Mouse (Mus musculus) activated CD4-positive, CD25-positive, alpha-beta regulatory T cell, adult 4 months (primary cell): ENCODE data around the gene Per1. TPM values are rescaled to one million over a fixed set of nuclear protein-coding genes. Genes with fewer than 3 reads are reported as not detected.
"Not testable (repeated sequence)": the region's sequence is repeated elsewhere in the genome, so short reads cannot be mapped to it uniquely, and the experiment has no call there.

Experiments used
- ATAC-seq: one replicate; pipeline ENCODE4 v1.8.0; 2017
- polyA plus RNA-seq, 2 experiments: library from polyadenylated mRNA; unstranded; fragments of 100-300 nt; shearing (Covaris generic); gene quantifications; one replicate each; pipeline ENCODE4 v1.2.1; 2017

Per1 gene
- polyA plus RNA-seq, 2 experiments from 2014 or later = 4.5 to 6.7 TPM

GRCm38 (mm10) chr11:69086390-69086789 lies 8.6 kb upstream of the Per1 start:
- ATAC-seq = no peak

GRCm38 (mm10) chr11:69087082-69087481 lies 7.9 kb upstream of the Per1 start:
- no peak for ATAC-seq

GRCm38 (mm10) chr11:69087597-69087996 lies 7.4 kb upstream of the Per1 start:
- no peak for ATAC-seq

GRCm38 (mm10) chr11:69088103-69088855 lies 6.7 kb upstream of the Per1 start, which contains the start of gene Vamp2:
Vamp2 (plus strand) TSS chr11:69088490.
- ATAC-seq = peak; percentile 47

GRCm38 (mm10) chr11:69088856-69089615 lies 6.0 kb upstream of the Per1 start:
- ATAC-seq = no peak

- ATAC-seq = no peak
Measured at GRCm38 (mm10) chr11:69089616-69090290, 5.3 kb upstream of the Per1 start.

GRCm38 (mm10) chr11:69090367-69090766 lies 4.7 kb upstream of the Per1 start:
- no peak for ATAC-seq

GRCm38 (mm10) chr11:69091566-69092385 lies 3.2 kb upstream of the Per1 start:
- ATAC-seq = no peak

- no peak for ATAC-seq
Measured at GRCm38 (mm10) chr11:69092386-69092751, 2.6 kb upstream of the Per1 start.

GRCm38 (mm10) chr11:69092871-69093270 lies 2.1 kb upstream of the Per1 start:
- no peak for ATAC-seq

- ATAC-seq = not testable (repeated sequence)
Measured at GRCm38 (mm10) chr11:69093856-69094255, 1.2 kb upstream of the Per1 start.

GRCm38 (mm10) chr11:69095511-69096231 lies 654 bp downstream of the Per1 start:
- ATAC-seq = no peak

GRCm38 (mm10) chr11:69096360-69096986 lies 1.5 kb downstream of the Per1 start:
- no peak for ATAC-seq

- no peak for ATAC-seq
Measured at GRCm38 (mm10) chr11:69096987-69097900, 2.2 kb downstream of the Per1 start.

- peak; percentile 43 for ATAC-seq
Measured at GRCm38 (mm10) chr11:69098039-69098761, 3.2 kb downstream of the Per1 start.

GRCm38 (mm10) chr11:69098762-69099091 lies 3.7 kb downstream of the Per1 start:
- ATAC-seq = no peak

- no peak for ATAC-seq
Measured at GRCm38 (mm10) chr11:69099177-69099914, 4.3 kb downstream of the Per1 start.

GRCm38 (mm10) chr11:69099915-69100345 lies 4.9 kb downstream of the Per1 start:
- ATAC-seq = peak; percentile 4
